Mouse (Mus musculus): Measurements from ENCODE around the gene Catsperd. TPM values are rescaled to one million over a fixed set of nuclear protein-coding genes. Genes with fewer than 3 reads are reported as not detected.
"Not testable (repeated sequence)": the region's sequence is repeated elsewhere in the genome, so short reads cannot be mapped to it uniquely, and the experiment has no call there.

Catsperd gene
- polyA plus RNA-seq, 1 experiment from 2014 or later: 0.50 TPM

GRCm38 (mm10) chr17:56604070-56604380, 23.9 kb upstream of the Catsperd start:
- Histone ChIP-seq H3K27me3 (replicated peaks) (no peaks in the 10 kb centered on the region), H3K4me3 (no peak overlapping the region), H3K36me3 (peaks cover 94% of the 10 kb centered on the region), H3K9me3 (replicated peaks) (no peaks in the 10 kb centered on the region), H3K4me1 (peaks cover 17% of the 10 kb centered on the region), H3K27ac (no peak overlapping the region), H3K9ac (no peak overlapping the region), H3K4me2 (no peak overlapping the region)
- WGBS (ENCODE audit: insufficient replicate concordance): 86% methylated on average over 9 of the region's 9 CpGs
- no peak for ATAC-seq

DNA sequence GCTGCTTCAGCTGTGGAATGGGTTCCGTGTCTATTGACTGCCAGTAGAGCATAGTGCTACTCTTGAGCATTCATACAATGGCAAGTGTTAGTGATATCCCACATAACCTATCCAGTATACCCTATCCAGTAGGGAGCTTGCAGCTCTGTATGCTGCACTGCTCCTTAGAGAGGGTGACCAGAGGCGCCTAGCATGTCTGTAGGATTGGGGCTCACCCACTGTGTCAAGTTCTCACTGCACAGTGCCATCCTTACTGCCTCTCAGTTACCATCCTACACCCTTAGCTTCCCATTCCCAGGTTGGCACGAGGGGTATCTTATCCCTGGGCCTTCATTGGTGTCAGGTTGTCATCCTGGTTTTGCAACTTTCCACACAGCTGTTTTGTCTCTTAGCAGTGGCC, 23.5 kb upstream of the Catsperd start:
- Histone ChIP-seq H3K27me3 (replicated peaks) (no peaks in the 10 kb centered on the region), H3K27ac (no peak overlapping the region), H3K9ac (no peak overlapping the region), H3K9me3 (replicated peaks) (no peaks in the 10 kb centered on the region), H3K4me2 (no peak overlapping the region), H3K4me1 (peaks cover 19% of the 10 kb centered on the region), H3K36me3 (peaks cover 90% of the 10 kb centered on the region), H3K4me3 (no peak overlapping the region)
- ATAC-seq: no peak
- WGBS (ENCODE audit: insufficient replicate concordance): 80% methylated on average over 3 of the region's 3 CpGs

- H3K27ac ChIP-seq: no peak overlapping the region
- no peak overlapping the region for H3K4me3 ChIP-seq
- 83% methylated on average over 9 of the region's 9 CpGs for WGBS (ENCODE audit: insufficient replicate concordance)
- H3K4me1 ChIP-seq: peaks cover 25% of the 10 kb centered on the region
- ATAC-seq: no peak
- no peak overlapping the region for H3K4me2 ChIP-seq
- H3K36me3 ChIP-seq: peaks cover 80% of the 10 kb centered on the region
- no peaks in the 10 kb centered on the region for H3K9me3 ChIP-seq (replicated peaks)
- no peaks in the 10 kb centered on the region for H3K27me3 ChIP-seq (replicated peaks)
- no peak overlapping the region for H3K9ac ChIP-seq
Measured at GRCm38 (mm10) chr17:56605431-56605830, 22.5 kb upstream of the Catsperd start.

DNA sequence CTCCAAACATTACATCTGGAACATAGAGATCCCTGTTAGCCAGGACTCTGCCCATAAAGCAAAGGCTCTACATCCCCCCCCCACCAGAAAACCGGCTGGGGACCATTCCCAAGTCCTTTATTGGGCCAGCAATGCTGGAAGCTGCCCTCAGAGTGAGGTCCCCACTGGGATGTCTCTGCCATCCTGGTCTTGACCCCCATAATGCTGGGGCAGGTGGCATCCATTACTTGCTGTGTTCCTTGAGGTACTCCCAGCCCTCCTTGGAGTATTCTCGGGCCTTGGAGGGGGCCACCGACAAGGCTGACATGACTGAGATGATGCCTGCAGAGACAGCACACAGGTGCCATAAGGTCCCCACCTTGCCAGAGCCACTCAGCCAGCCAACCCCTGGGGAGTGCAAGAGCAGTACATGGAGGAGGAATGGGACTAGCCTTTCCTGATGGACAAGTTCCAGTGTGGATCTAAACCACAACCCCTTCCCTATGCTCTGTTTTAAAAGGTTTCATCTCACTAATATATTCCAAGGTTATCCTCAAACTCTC, 20.4 kb upstream of the Catsperd start:
- Histone ChIP-seq H3K9ac (no peak overlapping the region), H3K4me3 (no peak overlapping the region), H3K9me3 (replicated peaks) (no peaks in the 10 kb centered on the region), H3K36me3 (peaks cover 58% of the 10 kb centered on the region), H3K27me3 (replicated peaks) (no peaks in the 10 kb centered on the region), H3K4me2 (peak overlapping the region; percentile 88), H3K4me1 (peaks cover 47% of the 10 kb centered on the region), H3K27ac (0 out of 2 replicates have a peak overlapping the region, but pooled peaks have one; percentile 3)
- WGBS (ENCODE audit: insufficient replicate concordance): 82% methylated on average over 3 of the region's 3 CpGs
- ATAC-seq: no peak

DNA sequence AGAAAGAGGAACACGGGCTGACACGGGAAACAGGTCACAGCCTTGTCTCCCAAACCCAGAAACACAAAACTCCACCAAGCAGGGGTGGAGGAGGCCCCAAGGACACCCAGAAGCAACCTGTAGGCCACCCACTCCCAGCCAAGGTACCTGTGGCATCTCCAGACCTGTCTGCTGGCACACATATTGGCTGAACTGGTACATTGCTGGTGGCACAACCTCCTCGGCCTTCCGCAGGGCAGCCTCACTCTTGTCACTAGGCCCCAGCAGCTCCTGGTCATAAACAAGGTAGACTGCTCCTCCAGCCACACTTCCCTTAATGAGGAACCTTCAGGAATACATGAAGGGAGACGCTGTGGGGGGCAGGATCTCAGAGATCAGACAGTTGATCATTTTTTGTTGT, 19.2 kb upstream of the Catsperd start:
- Histone ChIP-seq H3K27ac (peak overlapping the region; percentile 83), H3K4me3 (peak overlapping the region; percentile 73), H3K9me3 (replicated peaks) (no peaks in the 10 kb centered on the region), H3K4me1 (peaks cover 52% of the 10 kb centered on the region), H3K36me3 (peaks cover 47% of the 10 kb centered on the region), H3K9ac (peak overlapping the region; percentile 82), H3K27me3 (replicated peaks) (no peaks in the 10 kb centered on the region), H3K4me2 (peak overlapping the region; percentile 88)
- no peak for ATAC-seq
- WGBS (ENCODE audit: insufficient replicate concordance): 23% methylated on average over 5 of the region's 5 CpGs

- no peaks in the 10 kb centered on the region for H3K27me3 ChIP-seq (replicated peaks)
- no peaks in the 10 kb centered on the region for H3K9me3 ChIP-seq (replicated peaks)
- H3K36me3 ChIP-seq: peaks cover 47% of the 10 kb centered on the region
- H3K27ac ChIP-seq: peak within 1 kb of the TSS; percentile 83
- H3K4me2 ChIP-seq: peak within 1 kb of the TSS; percentile 88
- peaks cover 59% of the 10 kb centered on the region for H3K4me1 ChIP-seq
- ATAC-seq: peak; percentile 84
- WGBS (ENCODE audit: insufficient replicate concordance): under 1% methylated on average over 44 of the region's 44 CpGs
- H3K9ac ChIP-seq: peak within 1 kb of the TSS; percentile 82
- peak within 1 kb of the TSS; percentile 73 for H3K4me3 ChIP-seq
Measured at GRCm38 (mm10) chr17:56609452-56610171, 18.3 kb upstream of the Catsperd start, which contains the start of gene 2410015M20Rik. 2410015M20Rik (minus strand) TSS chr17:56609771.

DNA sequence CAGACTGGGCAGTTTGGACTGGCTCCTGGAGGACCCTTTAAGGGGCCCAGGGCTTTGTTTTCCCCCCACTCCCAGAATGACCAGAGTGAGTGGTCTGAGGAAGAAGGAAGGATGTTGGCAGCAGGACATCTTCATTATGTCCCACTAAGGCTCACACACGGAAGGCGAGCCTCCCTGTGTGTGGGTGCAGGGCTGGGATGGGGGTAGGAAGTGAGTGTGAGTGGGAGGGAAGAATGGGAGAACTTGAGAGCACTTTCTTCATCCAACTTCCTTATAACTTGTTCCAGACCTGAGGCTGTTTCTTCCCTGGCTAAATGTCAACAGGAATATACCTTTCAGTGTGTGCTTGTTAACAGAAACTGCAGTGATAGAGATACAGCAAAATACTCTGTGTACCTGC, 16.6 kb upstream of the Catsperd start:
- 59% methylated on average over 2 of the region's 2 CpGs for WGBS (ENCODE audit: insufficient replicate concordance)
- H3K27ac ChIP-seq: peak overlapping the region; percentile 83
- H3K9ac ChIP-seq: no peak overlapping the region
- H3K4me2 ChIP-seq: peak overlapping the region; percentile 88
- no peaks in the 10 kb centered on the region for H3K9me3 ChIP-seq (replicated peaks)
- H3K4me3 ChIP-seq: peak overlapping the region; percentile 47; the same call in 1 of the 2 replicates
- peaks cover 47% of the 10 kb centered on the region for H3K36me3 ChIP-seq
- H3K4me1 ChIP-seq: peaks cover 68% of the 10 kb centered on the region
- no peak for ATAC-seq
- no peaks in the 10 kb centered on the region for H3K27me3 ChIP-seq (replicated peaks)

DNA sequence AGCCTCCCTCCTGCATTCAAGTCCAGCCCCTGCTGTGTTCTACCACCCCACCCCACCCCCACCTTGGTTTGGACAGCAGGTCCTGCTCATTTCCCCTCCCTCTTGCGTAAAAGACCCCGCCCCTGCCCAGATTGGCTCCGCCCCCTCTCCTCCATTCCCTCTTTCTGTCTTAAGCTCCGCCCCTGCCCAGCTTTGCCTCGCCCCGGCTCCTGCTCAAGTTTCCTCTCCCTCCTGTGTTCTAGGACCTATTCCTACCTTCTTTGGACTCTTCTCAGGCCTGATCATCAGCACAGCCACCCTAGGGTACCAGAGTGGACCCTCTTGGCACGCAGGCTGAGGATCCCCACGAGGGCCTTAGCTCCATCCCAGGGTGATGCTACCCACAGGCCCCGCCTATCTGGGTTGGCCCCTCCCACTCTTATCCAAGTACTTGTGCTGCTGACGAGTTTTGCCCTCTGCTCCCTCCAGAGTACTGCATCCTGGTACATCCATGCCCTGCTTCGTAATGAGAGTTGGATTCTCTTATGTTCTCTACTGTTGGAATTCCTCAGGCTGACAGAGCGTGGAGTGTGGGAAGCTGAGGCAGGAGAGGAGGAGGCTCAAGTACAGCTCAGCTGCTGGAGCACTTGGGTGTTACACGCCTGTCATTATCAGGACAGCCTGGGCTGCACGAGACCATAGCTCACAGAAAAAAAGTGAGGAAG, 15.9 kb upstream of the Catsperd start:
- Histone ChIP-seq H3K9me3 (replicated peaks) (no peaks in the 10 kb centered on the region), H3K4me1 (peaks cover 68% of the 10 kb centered on the region), H3K27me3 (replicated peaks) (no peaks in the 10 kb centered on the region), H3K4me3 (peak overlapping the region; percentile 47), H3K36me3 (peaks cover 47% of the 10 kb centered on the region), H3K9ac (peak overlapping the region; percentile 42), H3K4me2 (peak overlapping the region; percentile 88), H3K27ac (peak overlapping the region; percentile 83)
- peak; percentile 45 for ATAC-seq
- 5% methylated on average over 14 of the region's 14 CpGs for WGBS (ENCODE audit: insufficient replicate concordance)

DNA sequence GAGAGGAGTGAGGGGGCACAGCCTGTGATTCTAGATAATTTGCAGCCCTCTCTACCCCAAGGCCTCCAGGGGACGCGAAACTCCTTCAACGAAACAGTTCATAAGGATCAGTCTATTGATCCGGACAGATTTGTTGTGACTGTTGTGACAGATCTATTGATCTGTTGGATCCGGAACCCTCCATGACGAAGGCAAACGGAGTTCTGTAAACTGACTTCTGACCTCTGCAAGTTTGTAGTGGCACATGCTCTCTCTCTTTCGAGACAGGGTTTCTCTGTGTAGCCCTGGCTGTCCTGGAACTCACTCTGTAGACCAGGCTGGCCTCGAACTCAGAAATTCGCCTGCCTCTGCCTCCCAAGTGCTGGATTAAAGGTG, 15.4 kb upstream of the Catsperd start:
- H3K9me3 ChIP-seq (replicated peaks); H3K27me3 ChIP-seq (replicated peaks); ATAC-seq: not testable (repeated sequence)
- Histone ChIP-seq H3K27ac (peak overlapping the region; percentile 83), H3K4me2 (peak overlapping the region; percentile 88), H3K9ac (peak overlapping the region; percentile 42), H3K36me3 (peaks cover 47% of the 10 kb centered on the region), H3K4me1 (peaks cover 66% of the 10 kb centered on the region), H3K4me3 (peak overlapping the region; percentile 47; the same call in 1 of the 2 replicates)
- 53% methylated on average over 10 of the region's 10 CpGs for WGBS (ENCODE audit: insufficient replicate concordance)

GRCm38 (mm10) chr17:56613236-56613844, 14.6 kb upstream of the Catsperd start, which contains the start of gene Rpl36:
Rpl36 (plus strand) TSS chr17:56613416.
- whole genome bisulfite sequencing (ENCODE audit: insufficient replicate concordance): under 1% methylated on average over 52 of the region's 52 CpGs
- H3K4me2 ChIP-seq: peak within 1 kb of the TSS; percentile 88
- peaks cover 47% of the 10 kb centered on the region for H3K36me3 ChIP-seq
- peak within 1 kb of the TSS; percentile 80 for H3K4me3 ChIP-seq
- no peaks in the 10 kb centered on the region for H3K9me3 ChIP-seq (replicated peaks)
- peak; percentile 46 for ATAC-seq
- H3K27me3 ChIP-seq (replicated peaks): no peaks in the 10 kb centered on the region
- peaks cover 60% of the 10 kb centered on the region for H3K4me1 ChIP-seq
- H3K27ac ChIP-seq: peak within 1 kb of the TSS; percentile 83
- H3K9ac ChIP-seq: peak within 1 kb of the TSS; percentile 91

GRCm38 (mm10) chr17:56613893-56614292, 14.1 kb upstream of the Catsperd start:
- peaks cover 52% of the 10 kb centered on the region for H3K36me3 ChIP-seq
- H3K9me3 ChIP-seq (replicated peaks); H3K27me3 ChIP-seq (replicated peaks); ATAC-seq: not testable (repeated sequence)
- WGBS (ENCODE audit: insufficient replicate concordance): under 1% methylated on average over 26 of the region's 26 CpGs
- H3K9ac ChIP-seq: peak overlapping the region; percentile 91
- peak overlapping the region; percentile 80 for H3K4me3 ChIP-seq
- H3K4me2 ChIP-seq: peak overlapping the region; percentile 88
- peaks cover 55% of the 10 kb centered on the region for H3K4me1 ChIP-seq
- peak overlapping the region; percentile 83 for H3K27ac ChIP-seq

Data from liver, embryonic 12.5 days (tissue).